Mouse (Mus musculus): ENCODE data around the gene Ces1b. TPM values are rescaled to one million over a fixed set of nuclear protein-coding genes. Genes with fewer than 3 reads are reported as not detected.

The Ces1b gene
- not detected for total RNA-seq (2018; cell fraction: chromatin; rRNA removed)
- total RNA-seq (2018; cell fraction: cytosol; rRNA removed): not detected
- total RNA-seq (2018; cell fraction: nucleus; rRNA removed): not detected
- not detected in 3 replicates for polyA plus RNA-seq (2018)

DNA sequence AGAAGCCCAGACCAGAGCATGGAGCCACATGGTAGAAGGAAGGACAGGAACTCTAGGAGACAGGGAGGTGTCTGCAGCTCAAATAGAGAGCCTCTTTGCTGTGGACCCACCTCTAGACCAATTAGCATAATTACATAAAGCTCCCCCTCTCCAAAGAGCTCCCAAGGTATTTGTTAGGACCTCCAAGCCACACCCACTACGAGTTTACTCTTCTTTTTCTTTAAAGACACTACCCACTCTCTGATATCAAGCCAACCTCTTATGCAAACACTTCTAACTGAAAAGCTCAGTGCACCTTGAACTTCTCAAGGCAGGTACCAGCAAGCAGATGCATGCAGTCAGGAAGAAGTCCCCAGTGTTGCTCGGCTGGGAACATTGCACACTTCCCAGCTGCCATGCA is at the start of gene Ces1b:
TSS of gene Ces1b (minus strand) at position 131 of the 400 bp plus-strand sequence.
- H3K4me3 ChIP-seq (ENCODE audit: inconsistent target): no peak within 1 kb of the TSS
- no peak within 1 kb of the TSS for H3K27ac ChIP-seq
- H3K36me3 ChIP-seq (ENCODE audit: inconsistent target): no peaks in the 10 kb centered on the region
- WGBS (ENCODE audit: missing documents): 66% methylated on average over 2 of the region's 2 CpGs
- H3K79me2 ChIP-seq (ENCODE audit: inconsistent target): no peaks in the 10 kb centered on the region

DNA sequence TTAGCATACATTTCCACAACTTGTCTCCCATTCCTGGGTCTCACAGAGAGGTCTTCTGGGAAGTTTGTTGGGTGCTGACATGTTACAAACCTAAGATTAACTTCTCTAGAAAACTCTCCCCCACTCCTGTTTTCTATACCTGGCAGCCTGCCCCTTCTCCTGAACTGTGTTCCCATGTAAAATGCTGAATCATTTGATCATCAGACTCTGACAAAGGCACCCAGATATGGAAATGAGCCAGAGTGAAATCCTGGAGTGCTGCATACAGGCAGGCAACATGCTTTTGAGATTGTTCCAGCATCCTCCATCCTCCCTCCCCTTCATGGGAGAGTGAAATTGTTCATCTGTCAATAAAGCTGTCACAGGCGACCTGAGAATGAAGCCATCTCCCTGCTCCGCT is 46.7 kb upstream of the Ces1b start:
- Histone ChIP-seq H3K36me3 (ENCODE audit: inconsistent target) (no peaks in the 10 kb centered on the region), H3K79me2 (ENCODE audit: inconsistent target) (no peaks in the 10 kb centered on the region), H3K27ac (no peak overlapping the region), H3K4me3 (ENCODE audit: inconsistent target) (no peak overlapping the region)
- 78% methylated on average over 2 of the region's 2 CpGs for WGBS (ENCODE audit: missing documents)

DNA sequence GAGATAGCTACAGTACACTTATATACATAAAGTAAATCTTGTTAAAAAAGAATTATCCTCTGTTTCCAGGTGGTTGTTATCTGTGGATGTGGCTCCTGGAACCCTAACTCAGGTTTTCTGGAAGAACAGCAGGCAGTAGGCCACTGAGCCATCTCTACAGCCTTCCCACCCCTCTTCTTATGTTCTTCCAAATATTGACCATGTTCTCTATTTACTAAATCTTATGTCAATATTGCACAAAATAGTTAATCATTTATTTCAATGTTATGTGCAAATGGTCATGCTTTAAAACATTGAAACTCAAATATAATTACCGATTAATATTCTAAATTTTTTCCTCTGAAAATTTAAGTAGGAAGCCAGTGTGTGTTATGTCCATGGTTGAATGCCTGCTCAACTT is 42.2 kb upstream of the Ces1b start:
- Histone ChIP-seq H3K79me2 (ENCODE audit: inconsistent target) (no peaks in the 10 kb centered on the region), H3K36me3 (ENCODE audit: inconsistent target) (no peaks in the 10 kb centered on the region), H3K27ac (no peak overlapping the region), H3K4me3 (ENCODE audit: inconsistent target) (no peak overlapping the region)
- 100% methylated on average over 1 of the region's 1 CpGs for WGBS (ENCODE audit: missing documents)

DNA sequence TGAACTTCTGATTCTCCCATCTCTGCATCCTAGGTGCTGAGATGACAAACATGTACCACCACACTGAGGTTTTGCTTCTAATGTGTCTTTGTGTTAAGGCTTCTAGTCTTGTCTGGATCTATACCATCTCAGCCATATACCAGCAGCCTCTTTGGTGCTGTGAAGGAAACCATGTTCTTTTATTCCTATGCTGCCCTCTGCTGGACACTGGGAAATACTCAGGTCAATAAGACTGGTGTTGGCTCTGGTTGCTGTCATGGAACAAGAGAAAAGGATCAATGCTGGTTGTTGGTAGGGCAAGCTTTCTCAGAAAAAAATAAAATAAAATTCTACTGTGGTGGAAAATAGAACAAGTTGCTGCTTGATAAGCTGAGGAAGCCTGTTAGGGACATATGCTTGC is 15.6 kb upstream of the Ces1b start:
- H3K27ac ChIP-seq: no peak overlapping the region
- no peaks in the 10 kb centered on the region for H3K36me3 ChIP-seq (ENCODE audit: inconsistent target)
- no peaks in the 10 kb centered on the region for H3K79me2 ChIP-seq (ENCODE audit: inconsistent target)
- H3K4me3 ChIP-seq (ENCODE audit: inconsistent target): no peak overlapping the region

DNA sequence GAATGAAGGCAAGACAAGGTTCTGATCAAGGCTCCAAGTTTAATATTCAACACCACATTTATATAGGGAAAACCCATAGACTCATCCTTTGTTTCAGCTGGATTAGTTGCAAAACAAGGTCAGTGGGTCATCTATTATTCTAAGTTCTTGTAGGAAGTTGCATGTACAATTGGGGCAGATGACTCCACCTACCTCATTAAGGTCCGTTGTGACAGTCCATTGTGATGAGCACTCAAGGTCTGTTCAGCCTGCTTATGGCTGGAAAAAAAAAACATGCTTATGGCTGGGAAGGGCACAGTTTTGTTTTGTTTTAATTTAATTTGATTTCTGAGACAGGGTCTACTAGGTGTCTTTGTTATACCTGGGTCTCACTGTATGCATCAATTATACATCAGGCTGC is 11.5 kb upstream of the Ces1b start:
- 79% methylated on average over 1 of the region's 1 CpGs for WGBS (ENCODE audit: missing documents)
- Histone ChIP-seq H3K79me2 (ENCODE audit: inconsistent target) (no peaks in the 10 kb centered on the region), H3K36me3 (ENCODE audit: inconsistent target) (no peaks in the 10 kb centered on the region), H3K4me3 (ENCODE audit: inconsistent target) (no peak overlapping the region), H3K27ac (no peak overlapping the region)

DNA sequence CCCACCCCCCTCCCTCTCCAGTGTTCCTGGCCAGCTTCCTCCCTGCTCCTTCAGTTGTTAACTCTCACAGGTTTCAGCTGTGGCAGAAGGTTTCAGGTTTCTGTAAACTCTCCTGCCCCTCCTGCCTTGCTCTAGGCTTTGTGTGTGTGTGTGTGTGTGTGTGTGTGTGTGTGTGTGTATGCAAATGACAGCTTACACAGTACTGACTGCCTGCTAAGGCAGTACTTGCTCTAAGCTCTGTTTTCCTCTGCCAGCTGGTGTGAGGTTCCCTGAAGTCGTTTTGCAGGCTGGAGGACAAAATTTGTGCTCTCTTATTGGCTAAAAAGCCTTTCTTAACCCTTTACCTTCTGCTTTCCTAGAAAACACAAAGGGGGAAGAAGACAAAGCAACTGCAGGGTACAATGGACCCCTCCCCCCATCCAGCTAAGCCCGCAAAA is 8.9 kb upstream of the Ces1b start:
- WGBS (ENCODE audit: missing documents): 11% methylated on average over 2 of the region's 2 CpGs
- H3K4me3 ChIP-seq (ENCODE audit: inconsistent target): no peak overlapping the region
- no peaks in the 10 kb centered on the region for H3K36me3 ChIP-seq (ENCODE audit: inconsistent target)
- H3K27ac ChIP-seq: no peak overlapping the region
- no peaks in the 10 kb centered on the region for H3K79me2 ChIP-seq (ENCODE audit: inconsistent target)

DNA sequence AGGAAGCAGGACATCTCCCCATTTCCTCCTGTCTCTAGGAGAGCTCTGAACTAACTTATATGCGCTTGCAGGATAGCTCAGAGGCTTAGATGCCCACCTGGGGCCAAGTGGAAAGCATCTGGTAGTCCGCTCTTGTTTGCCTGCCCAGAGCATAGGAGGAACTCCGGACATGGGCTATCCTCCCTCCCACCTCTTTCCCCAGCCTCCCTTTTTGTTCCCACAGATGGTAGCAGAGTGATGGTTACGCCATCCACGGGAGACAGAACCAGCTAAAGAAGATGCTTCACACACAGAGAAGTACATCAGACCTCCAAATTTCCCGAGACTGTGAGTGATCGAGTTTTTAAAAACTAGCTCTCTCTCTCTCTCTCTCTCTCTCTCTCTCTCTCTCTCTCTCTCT is 8.4 kb upstream of the Ces1b start:
- Histone ChIP-seq H3K79me2 (ENCODE audit: inconsistent target) (no peaks in the 10 kb centered on the region), H3K36me3 (ENCODE audit: inconsistent target) (no peaks in the 10 kb centered on the region), H3K27ac (no peak overlapping the region), H3K4me3 (ENCODE audit: inconsistent target) (no peak overlapping the region)
- WGBS (ENCODE audit: missing documents): 63% methylated on average over 7 of the region's 7 CpGs

DNA sequence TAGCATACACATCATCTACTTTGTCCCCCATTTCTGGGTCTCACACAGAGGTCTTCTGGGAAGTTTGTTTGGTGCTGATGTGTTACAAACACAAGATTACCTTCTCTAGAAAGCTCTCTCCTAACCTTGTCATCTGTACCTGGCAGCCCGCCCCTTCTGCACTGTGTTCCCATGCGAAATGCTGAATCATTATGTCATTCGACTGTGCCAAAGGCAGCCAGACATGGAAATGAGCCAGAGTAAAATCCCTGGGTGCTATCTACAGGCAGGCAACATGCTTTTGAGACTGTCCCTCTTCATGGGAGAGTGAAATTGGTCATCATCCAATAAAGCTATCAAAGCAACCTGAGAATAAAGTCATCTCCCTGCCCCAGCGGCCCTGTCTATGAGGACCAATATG is 4.6 kb downstream of the Ces1b start:
- Histone ChIP-seq H3K27ac (no peak overlapping the region), H3K4me3 (ENCODE audit: inconsistent target) (no peak overlapping the region), H3K36me3 (ENCODE audit: inconsistent target) (no peaks in the 10 kb centered on the region), H3K79me2 (ENCODE audit: inconsistent target) (no peaks in the 10 kb centered on the region)
- WGBS (ENCODE audit: missing documents): 39% methylated on average over 4 of the region's 4 CpGs

DNA sequence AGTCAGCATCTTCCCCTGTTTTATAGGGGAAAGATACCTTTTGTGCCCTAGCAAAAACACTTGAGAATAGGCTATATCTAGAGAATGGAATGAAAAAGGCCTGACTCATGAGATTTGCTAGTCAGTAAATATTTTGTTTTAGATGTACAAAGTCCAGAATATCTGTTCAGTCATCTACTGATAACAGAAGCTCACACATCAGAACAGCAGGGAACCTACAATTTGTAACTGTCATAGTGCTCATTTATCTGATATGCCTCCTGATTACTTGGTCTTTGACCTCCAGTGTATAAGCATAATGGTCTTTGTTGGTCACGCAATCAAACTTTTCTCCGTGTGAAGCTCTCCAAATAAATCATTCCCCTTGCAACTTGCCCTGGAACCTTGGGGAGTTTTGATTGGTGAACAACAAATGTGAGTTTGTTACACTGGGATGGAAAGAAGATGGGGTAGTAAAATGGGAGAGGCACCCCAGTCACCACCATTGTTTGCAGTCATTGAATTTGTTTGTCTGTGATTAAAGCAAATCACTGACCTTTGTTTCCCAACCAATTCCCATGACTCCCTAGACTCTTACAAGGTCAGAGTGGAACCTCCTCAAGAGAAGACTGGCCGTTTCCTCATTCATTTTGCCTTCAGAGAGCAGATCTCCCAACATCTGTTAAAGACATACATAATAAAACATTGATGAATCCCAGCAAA is 16.2 kb downstream of the Ces1b start:
- H3K4me3 ChIP-seq (ENCODE audit: inconsistent target): no peak overlapping the region
- H3K36me3 ChIP-seq (ENCODE audit: inconsistent target): no peaks in the 10 kb centered on the region
- no peaks in the 10 kb centered on the region for H3K79me2 ChIP-seq (ENCODE audit: inconsistent target)
- WGBS (ENCODE audit: missing documents): 90% methylated on average over 3 of the region's 3 CpGs
- no peak overlapping the region for H3K27ac ChIP-seq

DNA sequence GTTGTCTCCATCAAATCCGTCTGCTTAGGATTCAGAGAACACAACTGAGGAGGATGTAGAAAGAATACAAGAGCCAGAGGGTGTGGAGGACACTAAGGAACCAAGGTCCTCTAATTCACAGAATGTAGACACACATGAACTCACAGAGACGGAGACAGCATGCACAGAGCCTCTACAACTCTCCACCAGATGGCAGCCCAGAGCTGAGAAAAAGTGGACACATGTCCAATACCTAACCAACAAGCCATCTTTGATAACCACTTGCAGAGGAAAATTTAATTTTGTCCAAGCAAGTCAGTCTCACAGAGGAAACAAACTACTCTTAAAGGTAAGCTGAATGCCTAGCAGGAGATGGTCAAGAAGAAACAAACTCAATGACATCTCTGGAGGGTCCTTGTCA is 20.6 kb downstream of the Ces1b start:
- Histone ChIP-seq H3K79me2 (ENCODE audit: inconsistent target) (no peaks in the 10 kb centered on the region), H3K4me3 (ENCODE audit: inconsistent target) (no peak overlapping the region), H3K36me3 (ENCODE audit: inconsistent target) (no peaks in the 10 kb centered on the region), H3K27ac (no peak overlapping the region)
- 15% methylated on average over 2 of the region's 2 CpGs for WGBS (ENCODE audit: missing documents)

DNA sequence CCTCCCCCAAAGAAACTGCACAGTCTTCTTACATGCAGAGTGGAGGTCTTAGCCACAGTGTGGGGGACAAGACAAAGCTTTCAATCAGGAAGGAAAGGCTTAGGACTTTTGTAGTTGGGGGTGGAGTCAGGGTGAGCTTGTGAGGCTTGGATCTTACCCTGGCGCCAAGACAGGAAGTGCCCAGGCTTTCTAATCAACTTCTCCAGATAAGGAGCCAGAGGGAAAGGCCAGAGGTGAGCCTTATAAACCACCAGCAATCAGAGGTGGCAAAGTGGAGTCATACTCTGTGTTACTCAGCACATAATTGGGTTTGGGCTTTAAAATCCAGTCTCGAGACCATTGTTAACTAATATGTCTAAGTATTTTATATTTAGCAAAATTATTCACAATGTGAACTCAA is 24.6 kb downstream of the Ces1b start:
- no peaks in the 10 kb centered on the region for H3K36me3 ChIP-seq (ENCODE audit: inconsistent target)
- 54% methylated on average over 2 of the region's 2 CpGs for WGBS (ENCODE audit: missing documents)
- H3K27ac ChIP-seq: no peak overlapping the region
- H3K79me2 ChIP-seq (ENCODE audit: inconsistent target): no peaks in the 10 kb centered on the region
- H3K4me3 ChIP-seq (ENCODE audit: inconsistent target): no peak overlapping the region

DNA sequence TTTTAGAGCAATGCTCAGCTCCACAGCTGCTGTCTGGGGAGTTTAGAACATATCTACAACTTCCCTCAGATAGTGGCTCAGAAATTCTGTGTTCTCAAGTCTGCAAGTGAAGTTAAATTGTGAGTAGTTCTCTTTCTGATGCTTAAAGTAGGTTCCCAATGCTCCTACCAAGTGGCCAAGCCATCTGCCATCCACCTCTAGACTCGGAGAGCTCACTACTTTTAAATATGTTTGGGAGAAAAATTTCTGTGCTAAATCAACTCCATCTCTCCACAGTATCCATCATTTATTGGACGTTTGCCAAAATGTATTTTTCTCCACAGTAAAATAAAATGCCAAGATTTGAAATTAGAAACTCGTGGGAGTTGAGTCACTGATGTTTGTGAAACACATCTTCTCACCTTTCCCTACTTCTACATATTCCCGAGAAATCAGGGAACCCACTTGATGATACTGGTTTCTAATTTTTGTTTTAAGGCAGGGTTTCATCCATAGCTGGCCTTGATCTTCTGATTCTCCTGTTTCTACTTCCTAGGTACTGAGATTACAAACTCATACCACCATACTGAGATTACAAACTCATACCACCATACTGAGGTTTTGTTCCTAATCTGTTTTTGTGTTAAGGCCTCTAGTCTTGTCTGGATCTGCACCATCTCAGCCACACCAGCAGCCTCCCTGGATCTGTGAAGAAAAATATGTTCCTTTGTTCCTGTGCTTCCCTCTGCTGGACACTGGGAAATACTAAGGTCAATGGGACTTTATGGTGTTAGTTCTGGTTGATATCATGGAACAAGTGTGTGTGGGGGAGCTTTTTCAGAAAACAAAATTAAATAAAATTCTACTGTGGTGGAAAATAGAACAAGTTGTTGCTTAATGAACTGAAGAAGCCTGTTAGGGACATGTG is 31.1 kb downstream of the Ces1b start:
- H3K36me3 ChIP-seq (ENCODE audit: inconsistent target): no peaks in the 10 kb centered on the region
- H3K4me3 ChIP-seq (ENCODE audit: inconsistent target): no peak overlapping the region
- WGBS (ENCODE audit: missing documents): 82% methylated on average over 4 of the region's 4 CpGs
- H3K27ac ChIP-seq: no peak overlapping the region
- H3K79me2 ChIP-seq (ENCODE audit: inconsistent target): no peaks in the 10 kb centered on the region

DNA sequence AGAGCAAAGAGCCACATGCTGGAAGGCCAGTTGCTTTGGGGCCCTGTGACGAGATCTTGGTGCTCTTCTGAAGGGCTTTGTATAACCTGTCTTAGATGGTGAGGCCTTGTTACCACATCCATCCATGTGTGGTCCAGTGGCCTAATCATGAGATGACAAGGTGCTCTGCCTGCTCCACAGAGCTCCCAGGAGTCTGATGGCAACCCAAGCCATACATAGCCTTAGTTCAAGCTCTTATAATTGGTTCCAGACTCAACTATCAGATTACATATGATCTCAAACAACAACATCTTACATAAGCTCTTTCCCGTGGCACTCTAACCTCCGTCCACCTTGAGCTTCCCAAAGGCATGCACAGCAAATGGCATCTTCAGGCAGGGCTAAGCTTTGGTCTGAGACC is 31.7 kb downstream of the Ces1b start, which contains the start of gene Ces1a:
TSS of gene Ces1a (minus strand) at position 101 of the 400 bp plus-strand sequence.
- H3K79me2 ChIP-seq (ENCODE audit: inconsistent target): no peaks in the 10 kb centered on the region
- H3K36me3 ChIP-seq (ENCODE audit: inconsistent target): no peaks in the 10 kb centered on the region
- no peak within 1 kb of the TSS for H3K4me3 ChIP-seq (ENCODE audit: inconsistent target)
- WGBS (ENCODE audit: missing documents): 87% methylated on average over 3 of the region's 3 CpGs
- H3K27ac ChIP-seq: no peak within 1 kb of the TSS

DNA sequence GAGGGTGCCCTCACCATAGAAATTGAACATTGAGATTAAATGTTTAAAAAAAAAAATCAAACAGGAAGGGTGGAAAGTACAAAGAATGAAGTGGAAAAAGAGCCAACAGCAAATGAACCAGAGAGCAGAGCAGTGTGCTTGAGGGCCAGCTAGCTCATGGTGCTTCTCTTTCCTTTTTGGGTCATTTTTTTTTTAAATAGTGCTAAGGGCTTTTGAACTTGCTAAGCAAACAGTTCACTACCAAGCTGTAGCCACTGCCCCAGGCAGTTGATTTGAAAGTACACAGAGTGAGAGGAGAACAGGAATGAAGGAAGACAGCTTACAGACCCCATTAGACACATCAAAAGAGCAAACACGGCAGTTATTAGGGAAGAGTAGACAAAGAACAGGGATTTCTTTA is 36.7 kb downstream of the Ces1b start:
- H3K36me3 ChIP-seq (ENCODE audit: inconsistent target): no peaks in the 10 kb centered on the region
- no peak overlapping the region for H3K27ac ChIP-seq
- WGBS (ENCODE audit: missing documents): 91% methylated on average over 1 of the region's 1 CpGs
- H3K4me3 ChIP-seq (ENCODE audit: inconsistent target): no peak overlapping the region
- no peaks in the 10 kb centered on the region for H3K79me2 ChIP-seq (ENCODE audit: inconsistent target)
